Mouse (Mus musculus) embryonic stem cell, embryonic (primary cell): Measurements from ENCODE around the gene Wbp2.

Source experiments
- CTCF ChIA-PET, 4 experiments: fragments of 300-600 bp in 2 of 4; fragments of 350-600 bp in 2 of 4; sonication (Branson Sonifier 250); formaldehyde crosslinking; loops; one replicate each; lab custom pipeline; 2022; ENCODE audit warnings: inconsistent platforms in 2 of 4; lab: Charles Lee
- POLR2A ChIA-PET, 4 experiments: fragments of 300-600 bp in 2 of 4; fragments of 350-600 bp in 2 of 4; sonication (Branson Sonifier 250); formaldehyde crosslinking; loops; one replicate each; lab custom pipeline; 2022; ENCODE audit warnings: antibody characterized with exemption in 4 of 4, inconsistent platforms in 1 of 4; lab: Charles Lee

Gene Wbp2

DNA sequence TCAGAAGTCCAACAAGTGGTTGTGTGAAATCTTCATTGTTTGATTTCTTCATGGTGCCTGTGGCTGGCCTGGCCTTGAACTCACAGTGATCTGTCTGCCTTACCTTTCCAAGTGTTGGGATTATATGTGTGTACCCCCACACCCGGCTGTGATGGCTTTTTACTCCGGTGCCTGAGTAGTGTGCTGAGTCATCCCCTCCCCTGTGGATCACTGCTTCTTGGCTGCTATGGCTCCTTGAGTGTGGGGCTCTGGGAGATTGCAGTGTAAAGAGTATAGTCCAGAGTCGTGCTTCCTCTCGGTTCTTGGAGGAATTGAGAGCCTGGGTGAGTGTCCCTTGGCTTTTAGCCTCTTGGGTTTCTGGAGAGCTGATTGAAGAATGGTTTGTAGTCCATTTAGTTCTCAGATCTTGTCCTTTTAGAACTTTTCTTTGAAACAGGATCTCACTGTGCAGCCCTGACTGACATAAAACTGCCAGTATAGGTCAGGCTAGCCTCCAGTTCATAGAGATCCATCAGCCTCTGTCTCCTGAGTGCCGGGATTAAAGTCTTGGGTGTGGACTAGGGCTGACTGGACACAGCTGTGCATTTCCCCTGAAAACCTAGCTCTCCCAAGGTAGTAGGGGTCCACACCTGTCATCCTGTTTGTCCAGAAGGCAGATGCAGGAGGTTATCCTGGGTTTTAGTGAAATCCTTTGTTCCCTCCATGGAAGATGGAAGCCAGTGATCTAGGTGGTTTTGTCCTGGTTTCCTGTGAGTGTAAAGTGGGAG, 44.2 kb downstream of the Wbp2 start:
- ChIA-PET POLR2A (interaction anchor here in 2 of 4 experiments (0.5 to 14.0 kb wide), 14 partner anchors 10 to 436 kb away, joined by 3 to 134 read pairs (median 4); partner anchors contain the start of genes Unk (in 2 of the 2) and Mrpl38 (in 1 of the 2)), CTCF (interaction anchor here in 3 of 4 experiments (0.5 to 0.9 kb wide), 5 partner anchors 8 to 55 kb away, joined by 3 to 16 read pairs (median 3); no protein-coding TSS in a partner anchor)

- ChIA-PET POLR2A (interaction anchor here in 3 of 4 experiments (0.6 to 14.0 kb wide), 13 partner anchors 10 to 102 kb away, joined by 3 to 134 read pairs (median 4); partner anchors contain the start of genes Unk (in 2 of the 3), H3f3b (in 1 of the 3) and Mrpl38 (in 1 of the 3)), CTCF (interaction anchor here in 2 of 4 experiments (0.5 to 0.9 kb wide), 4 partner anchors 9 to 38 kb away, joined by 3 to 5 read pairs (median 3); no protein-coding TSS in a partner anchor)
Observed at GRCm38 (mm10) chr11:116041833-116042232, 45.0 kb downstream of the Wbp2 start.

DNA sequence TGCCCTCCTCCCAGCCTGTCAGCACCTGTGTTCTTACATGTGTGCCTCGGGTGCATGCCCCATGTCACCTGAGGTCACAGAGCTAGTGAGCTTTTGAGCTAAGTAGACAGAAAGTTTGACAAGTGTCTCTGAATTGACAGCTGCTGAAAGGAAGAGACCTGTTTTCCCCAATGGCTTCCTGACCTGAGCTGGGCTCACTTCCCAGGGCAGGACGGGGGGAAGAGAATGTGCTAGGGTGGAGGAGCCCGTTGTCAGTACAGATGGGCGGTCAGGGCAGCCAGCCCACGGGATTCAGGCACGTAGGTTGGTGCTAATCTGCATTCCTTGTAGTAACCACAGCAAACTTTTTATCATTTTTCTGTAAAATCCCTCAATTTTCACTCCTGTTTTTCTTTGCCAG, 46.2 kb downstream of the Wbp2 start:
- ChIA-PET CTCF (no interaction called here), POLR2A (interaction anchor here in 3 of 4 experiments (1.3 to 14.0 kb wide), 9 partner anchors 9 to 38 kb away, joined by 3 to 134 read pairs (median 22); partner anchors contain the start of gene Unk (in 2 of the 3))

DNA sequence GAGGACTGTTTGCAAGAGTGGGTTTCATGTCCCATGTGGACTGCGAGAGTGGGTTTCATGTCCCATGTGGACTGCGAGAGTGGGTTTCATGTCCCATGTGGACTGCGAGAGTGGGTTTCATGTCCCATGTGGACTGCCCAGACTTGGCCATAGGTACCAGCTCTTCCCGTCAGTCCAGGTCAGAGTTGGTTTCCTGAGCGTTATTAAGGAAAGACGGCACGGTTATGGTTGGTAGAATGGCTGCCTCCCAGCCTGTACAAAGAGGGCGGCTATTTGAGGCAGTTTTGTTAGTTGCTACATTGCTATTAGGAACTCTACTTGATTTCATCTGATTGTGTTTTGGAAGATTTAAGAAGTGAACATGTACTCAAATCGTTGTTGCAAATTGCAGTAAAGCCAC, 49.0 kb downstream of the Wbp2 start:
- POLR2A ChIA-PET = interaction anchor here in 3 of 4 experiments (0.6 to 14.0 kb wide), 8 partner anchors 8 to 501 kb away, joined by 3 to 134 read pairs (median 6); partner anchors contain the start of gene Unk (in 1 of the 3)
- CTCF ChIA-PET = no interaction called here

DNA sequence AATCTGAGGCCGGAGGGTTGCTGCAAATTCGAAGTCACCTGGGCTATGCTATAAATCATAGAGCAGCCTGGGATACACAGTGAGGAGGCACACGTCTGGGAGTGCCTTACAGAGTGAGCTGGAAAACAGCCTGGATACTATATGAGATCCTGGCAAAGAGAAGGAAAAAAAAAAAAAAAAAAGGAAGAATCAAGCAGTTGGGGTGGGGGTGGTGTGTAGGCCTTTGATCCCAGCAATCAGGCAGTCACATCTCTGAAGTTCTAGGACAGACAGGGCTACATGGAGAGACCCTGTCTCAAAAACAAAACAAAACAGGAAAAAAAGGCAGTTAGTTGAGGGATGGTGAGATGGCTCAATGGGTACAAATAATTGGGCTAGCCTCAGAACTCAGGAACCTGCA, 50.1 kb downstream of the Wbp2 start:
- CTCF ChIA-PET = interaction anchor here in 3 of 4 experiments (0.6 to 0.7 kb wide), 4 partner anchors 32 to 583 kb away, joined by 3 to 7 read pairs (median 4); no protein-coding TSS in a partner anchor
- POLR2A ChIA-PET = interaction anchor here in 3 of 4 experiments (0.8 to 14.0 kb wide), 7 partner anchors 10 to 17 kb away, joined by 3 to 134 read pairs (median 4); no protein-coding TSS in a partner anchor

- ChIA-PET POLR2A (interaction anchor here in 3 of 4 experiments (0.8 to 14.0 kb wide), 6 partner anchors 8 to 24 kb away, joined by 3 to 134 read pairs (median 22); no protein-coding TSS in a partner anchor), CTCF (interaction anchor here in 2 of 4 experiments (0.6 to 2.1 kb wide), 2 partner anchors 41 to 75 kb away, joined by 4 to 5 read pairs; no protein-coding TSS in a partner anchor)
Observed at GRCm38 (mm10) chr11:116034584-116034983, 52.2 kb downstream of the Wbp2 start.

DNA sequence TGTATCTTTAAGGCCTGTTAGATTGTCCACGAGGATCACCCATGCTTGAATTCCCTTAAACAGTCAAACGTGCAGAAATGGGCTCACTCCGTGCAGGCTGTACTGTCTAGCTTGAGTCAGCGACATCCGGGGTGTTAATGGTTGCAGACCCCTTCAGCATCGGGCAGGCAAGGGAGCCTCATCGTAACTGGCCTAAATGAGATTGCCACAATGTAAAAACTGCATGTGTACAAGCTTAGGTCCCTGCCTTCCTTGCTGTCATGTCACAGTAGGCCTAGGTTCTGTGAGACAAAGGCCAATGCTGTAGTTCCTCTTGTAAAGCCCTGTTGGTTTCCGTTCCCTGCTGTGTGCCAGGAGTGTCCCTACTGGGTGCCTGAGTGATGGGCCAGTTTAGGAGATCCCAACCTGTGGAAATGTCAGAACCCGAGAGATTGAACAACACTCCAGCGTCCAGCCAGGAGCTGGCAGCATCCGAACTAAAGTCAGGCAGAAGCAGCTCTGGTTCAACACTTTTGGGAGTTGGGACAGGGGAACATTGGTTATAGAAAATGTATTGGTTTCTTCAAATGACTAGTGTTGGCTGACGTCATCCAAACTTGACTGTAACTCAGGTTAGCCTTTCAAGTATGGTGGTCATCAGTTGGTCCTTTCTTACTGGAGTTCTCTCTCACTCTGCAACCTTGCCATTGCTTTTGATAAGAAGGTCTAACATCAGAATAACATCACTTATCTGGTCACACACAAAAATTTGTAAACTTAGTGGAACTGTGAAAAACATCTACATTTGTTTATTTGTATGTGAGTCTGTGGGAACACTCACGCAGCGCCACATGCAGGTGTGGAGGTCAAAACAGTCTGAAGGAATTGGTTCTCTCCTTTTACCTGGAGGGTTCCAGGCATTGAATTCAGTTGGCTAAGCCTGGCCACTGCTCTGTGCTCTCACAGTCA, 55.6 kb downstream of the Wbp2 start:
- ChIA-PET CTCF (interaction anchor here in 1 of 4 experiments (0.6 to 1.4 kb wide), 3 partner anchors 11 to 457 kb away, joined by 3 to 9 read pairs (median 4); no protein-coding TSS in a partner anchor), POLR2A (interaction anchor here (0.5 to 6.0 kb wide), 55 partner anchors 8 to 1305 kb away, joined by 3 to 71 read pairs (median 4); partner anchors contain the start of genes Mrpl38 (in 3 of the 4), Galk1 (in 2 of the 4), Itgb4 (in 2 of the 4) and Smim5 (in 1 of the 4))

- ChIA-PET POLR2A (interaction anchor here (0.5 to 6.0 kb wide), 55 partner anchors 8 to 911 kb away, joined by 3 to 71 read pairs (median 4); partner anchors contain the start of genes Galk1 (in 3 of the 4), Mrpl38 (in 3 of the 4), Fbf1 (in 1 of the 4) and Itgb4 (in 1 of the 4)), CTCF (interaction anchor here in 2 of 4 experiments (0.6 to 1.4 kb wide), 3 partner anchors 17 to 458 kb away, joined by 3 to 4 read pairs (median 3); no protein-coding TSS in a partner anchor)
Observed at GRCm38 (mm10) chr11:116030088-116030897, 56.5 kb downstream of the Wbp2 start, which contains the start of gene Unk. Unk (plus strand) TSS chr11:116030322.

DNA sequence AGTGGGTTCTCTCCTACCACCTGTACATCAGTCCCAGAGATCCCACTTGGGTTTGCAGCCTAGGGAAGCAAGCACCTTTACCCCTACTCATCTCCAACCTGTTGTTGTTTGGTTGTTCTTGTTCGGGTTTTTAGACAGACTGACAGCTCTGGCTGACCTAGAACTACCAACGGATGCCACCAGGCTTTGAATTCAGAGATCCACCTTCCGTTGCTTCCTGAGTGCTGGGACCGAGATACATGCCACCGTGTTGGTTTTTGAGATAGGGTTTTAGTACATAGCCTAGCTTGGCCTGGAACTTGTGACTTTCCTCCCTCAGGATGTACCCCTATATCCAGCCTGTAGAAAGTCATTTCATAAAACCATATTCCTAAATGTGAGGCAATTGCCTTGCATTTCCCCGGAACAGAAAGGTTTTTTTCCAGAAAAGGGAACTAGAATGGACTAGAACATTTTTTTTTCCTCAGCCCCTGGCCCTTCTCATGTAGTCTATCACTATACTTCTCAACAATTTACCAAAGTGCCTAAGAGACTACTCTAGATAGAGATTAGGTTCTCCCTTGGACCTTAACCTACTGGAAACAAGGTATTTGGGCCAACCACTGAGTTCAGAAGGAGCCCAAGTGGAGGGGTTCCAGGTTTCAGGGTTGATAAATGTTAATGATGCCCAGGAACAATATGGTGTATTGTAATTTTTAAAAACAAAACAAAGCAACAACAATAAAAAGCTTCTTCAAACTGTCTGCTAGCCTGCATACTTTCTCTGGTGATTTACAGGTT, 57.5 kb downstream of the Wbp2 start:
- ChIA-PET CTCF (interaction anchor here in 1 of 4 experiments (0.7 kb wide), 1 partner anchor 298 kb away, joined by 3 read pairs; no protein-coding TSS in a partner anchor), POLR2A (interaction anchor here in 2 of 4 experiments (0.8 to 6.0 kb wide), 19 partner anchors 9 to 210 kb away, joined by 3 to 71 read pairs (median 6); partner anchors contain the start of genes Galk1 (in 2 of the 2), Mrpl38 (in 2 of the 2), Fbf1 (in 1 of the 2) and Recql5 (in 1 of the 2))
